Mouse (Mus musculus) adrenal gland, postnatal 36 days (tissue): Measurements from ENCODE around the gene Nkx2-5. TPM values are rescaled to one million over a fixed set of nuclear protein-coding genes. Genes with fewer than 3 reads are reported as not detected.

ENCODE experiments used
- DNase-seq, 2 experiments: peaks; one replicate each; pipeline ENCODE4 v3.0.0; 2021; ENCODE audit warnings: mixed read lengths in 1 of 2
- total RNA-seq, 2 experiments: library from RNA; stranded (reverse); gene quantifications; 2 replicates each; pipeline ENCODE4 v1.2.3; 2021

Nkx2-5 gene
- total RNA-seq, 2 experiments from 2014 or later: not detected

DNA sequence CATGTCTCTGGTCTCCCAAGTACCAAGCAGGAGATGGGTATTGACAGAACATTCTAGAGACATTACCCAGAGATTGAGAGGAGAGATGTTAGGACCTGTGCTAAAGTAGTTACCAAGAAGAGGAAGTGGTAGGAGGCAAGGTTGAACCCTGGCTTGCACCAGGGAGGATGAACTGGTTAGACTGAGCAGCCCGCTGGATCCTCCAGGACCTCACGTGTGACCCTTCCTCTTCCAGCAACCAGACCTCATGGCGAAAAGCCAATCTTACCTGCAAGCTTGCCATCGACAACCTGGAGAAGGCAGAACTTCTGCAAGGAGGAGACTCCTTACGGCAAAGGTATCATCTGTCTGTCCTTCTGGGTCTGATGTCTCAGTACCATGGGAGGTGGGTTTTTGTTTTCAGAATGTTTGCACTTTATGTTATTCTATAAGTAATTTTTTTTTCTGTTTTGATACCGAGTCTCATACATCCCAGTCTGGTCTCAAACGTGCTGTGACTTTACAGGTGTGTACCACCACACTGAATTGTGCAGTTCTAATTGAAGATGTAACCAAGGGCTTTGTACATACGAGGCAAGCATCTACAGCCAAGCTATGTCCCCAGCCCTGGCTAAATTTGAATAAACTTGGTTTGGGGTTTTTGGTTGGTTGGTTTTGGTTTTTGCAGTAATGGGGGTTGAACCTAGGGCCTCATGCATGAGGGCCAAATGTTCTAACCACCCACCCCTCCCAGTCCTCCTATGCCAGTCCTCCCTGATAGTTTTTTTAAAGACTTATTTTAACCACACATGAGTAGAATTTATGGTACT lies 55.1 kb downstream of the Nkx2-5 start:
- DNase-seq: no peak

DNA sequence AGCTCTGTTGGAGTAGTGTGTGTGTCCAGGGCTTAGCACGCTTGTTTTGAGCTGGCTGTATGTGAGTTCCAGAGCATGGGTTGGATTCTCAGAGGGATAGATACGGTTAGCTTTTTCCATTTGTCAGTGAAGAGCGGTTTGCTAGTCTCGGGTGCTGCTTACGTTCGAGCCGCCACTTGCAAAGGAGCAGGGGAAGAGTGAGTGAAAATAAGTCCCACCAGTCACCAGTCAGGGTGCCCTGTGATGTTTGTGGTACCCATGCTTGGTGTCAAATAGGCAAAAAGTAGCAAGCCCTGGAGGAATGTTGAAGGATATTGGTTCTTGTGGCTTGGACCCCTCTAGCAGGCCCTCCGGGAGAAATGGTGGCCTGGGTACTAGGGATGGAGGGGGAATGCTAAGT lies 55.8 kb downstream of the Nkx2-5 start:
- no peak for DNase-seq

Other genes with a start within 250 kb of the Nkx2-5 start
- 100 to 1,000 TPM; 193 to 224 TPM for gene Atp6v0e, start 181.8 kb downstream of the Nkx2-5 start, total RNA-seq
- 10 to 100 TPM; 64.7 to 78.0 TPM for gene Crebrf, start 129.4 kb downstream of the Nkx2-5 start, total RNA-seq
- 10 to 100 TPM; 24.7 to 27.2 TPM for gene Bnip1, start 63.9 kb downstream of the Nkx2-5 start, total RNA-seq
- gene Kifc5b, start 72.1 kb upstream of the Nkx2-5 start, total RNA-seq: 1 to 10 TPM; 1.7 to 1.9 TPM
- gene Phf1, start 88.0 kb upstream of the Nkx2-5 start, total RNA-seq: 10 to 100 TPM; 34.2 to 37.9 TPM
- 100 to 1,000 TPM; 129 to 165 TPM for gene Cuta, start 94.6 kb upstream of the Nkx2-5 start, total RNA-seq
- gene Syngap1, start 96.2 kb upstream of the Nkx2-5 start, total RNA-seq: 10 to 100 TPM; 11.4 to 18.6 TPM
- 10 to 100 TPM in 1 of 2 experiments, 1 to 10 TPM in 1; 9.9 to 10.5 TPM for gene Zbtb9, start 128.2 kb upstream of the Nkx2-5 start, total RNA-seq
- 10 to 100 TPM; 29.3 to 42.4 TPM for gene Bak1, start 184.0 kb upstream of the Nkx2-5 start, total RNA-seq
- gene Itpr3, start 212.3 kb upstream of the Nkx2-5 start, total RNA-seq: 1 to 10 TPM; 5.9 to 6.3 TPM